ENCODE assay signal across 9 mouse cellular contexts in genomic region chr8:45973988-45974505, GRCm38 (mm10). TPM values are rescaled to one million over a fixed set of nuclear protein-coding genes. Genes with fewer than 3 reads are reported as not detected.
DNase-seq lines count a peak whose midpoint lies in the region; ATAC-seq lines count a peak whose summit lies in the region.
"Had no signal": no experiment of that assay in that cellular context is flagged by ENCODE, and none has a peak within 500 bp of the region (broad histone marks: within the 10 kb centered on the region; RNA-seq: fewer than 3 reads in every experiment).

No protein-coding gene starts in this region.

- no peak overlapping the region for H3K27ac ChIP-seq in heart, embryonic 13.5 days (replicated peaks)
- H3K27ac ChIP-seq in midbrain, embryonic 13.5 days, result no peak overlapping the region
- no peak overlapping the region for H3K27ac ChIP-seq in midbrain, embryonic 15.5 days
- H3K27ac ChIP-seq in limb, embryonic 10.5 days, result peak overlapping the region; percentile 86; the same call in 1 of the 2 replicates
- no peak overlapping the region for H3K27ac ChIP-seq in stomach, embryonic 16.5 days (ENCODE audit: low read length)

- WGBS in heart, embryonic 13.5 days, result 67% methylated on average over 8 of the region's 8 CpGs
- 74% methylated on average over 8 of the region's 8 CpGs for WGBS in midbrain, embryonic 13.5 days
- WGBS in midbrain, embryonic 15.5 days, result 76% methylated on average over 8 of the region's 8 CpGs
- 77% methylated on average over 8 of the region's 8 CpGs for WGBS in limb, embryonic 10.5 days
- WGBS in stomach, embryonic 16.5 days, result 75% methylated on average over 8 of the region's 8 CpGs

- no peak for DNase-seq in heart, postnatal 10 days
- no peak for DNase-seq in limb, embryonic 10.5 days (ENCODE audit: low spot score)
- DNase-seq in layer of hippocampus, adult 11-12 months (ENCODE audit: low spot score), result no peak
- DNase-seq in urinary bladder, postnatal 4 days (ENCODE audit: low spot score in 2 of 2), result no peak
- DNase-seq: heart, adult 18-20 months had no signal

- peaks cover 24% of the 10 kb centered on the region for H3K36me3 ChIP-seq in heart, embryonic 13.5 days
- peaks cover 7% of the 10 kb centered on the region; the same call in 1 of the 2 replicates for H3K36me3 ChIP-seq in midbrain, embryonic 13.5 days
- no peaks in the 10 kb centered on the region; the same call in 1 of the 2 replicates for H3K36me3 ChIP-seq in midbrain, embryonic 15.5 days (replicated peaks)
- peaks cover 12% of the 10 kb centered on the region for H3K36me3 ChIP-seq in limb, embryonic 10.5 days
- H3K36me3 ChIP-seq in stomach, embryonic 16.5 days (ENCODE audit: control insufficient read depth, insufficient read depth, low read length), result peaks cover 10% of the 10 kb centered on the region; the same call in 1 of the 2 replicates

- peaks cover 8% of the 10 kb centered on the region; the same call in 1 of the 2 replicates for H3K9me3 ChIP-seq in heart, embryonic 13.5 days
- H3K9me3 ChIP-seq in midbrain, embryonic 13.5 days, result peaks cover 6% of the 10 kb centered on the region; the same call in 1 of the 2 replicates
- H3K9me3 ChIP-seq in midbrain, embryonic 15.5 days, result no peaks in the 10 kb centered on the region
- H3K9me3 ChIP-seq in limb, embryonic 10.5 days (replicated peaks), result no peaks in the 10 kb centered on the region
- H3K9me3 ChIP-seq in stomach, embryonic 16.5 days (replicated peaks; ENCODE audit: control insufficient read depth, low read length), result peaks cover 4% of the 10 kb centered on the region; the same call in 1 of the 2 replicates

- H3K9ac ChIP-seq in heart, embryonic 13.5 days, result peak overlapping the region; percentile 85
- H3K9ac ChIP-seq in midbrain, embryonic 13.5 days (replicated peaks), result no peak overlapping the region
- H3K9ac ChIP-seq in midbrain, embryonic 15.5 days, result no peak overlapping the region
- H3K9ac ChIP-seq in stomach, embryonic 16.5 days (ENCODE audit: low read length), result no peak overlapping the region

- H3K4me3 ChIP-seq in heart, embryonic 13.5 days, result peak overlapping the region; percentile 77
- H3K4me3 ChIP-seq in midbrain, embryonic 13.5 days (replicated peaks), result no peak overlapping the region
- no peak overlapping the region for H3K4me3 ChIP-seq in midbrain, embryonic 15.5 days
- peak overlapping the region; percentile 72; the same call in 1 of the 2 replicates for H3K4me3 ChIP-seq in limb, embryonic 10.5 days
- peak overlapping the region; percentile 60; the same call in 1 of the 2 replicates for H3K4me3 ChIP-seq in stomach, embryonic 16.5 days (replicated peaks; ENCODE audit: low read length)

- H3K27me3 ChIP-seq in heart, embryonic 13.5 days (replicated peaks), result no peaks in the 10 kb centered on the region
- H3K27me3 ChIP-seq in midbrain, embryonic 13.5 days, result no peaks in the 10 kb centered on the region
- no peaks in the 10 kb centered on the region for H3K27me3 ChIP-seq in midbrain, embryonic 15.5 days (replicated peaks)
- no peaks in the 10 kb centered on the region for H3K27me3 ChIP-seq in limb, embryonic 10.5 days (ENCODE audit: low read depth, poor library complexity, severe bottlenecking)
- H3K27me3 ChIP-seq in stomach, embryonic 16.5 days (ENCODE audit: control insufficient read depth, insufficient read depth, low read length), result no peaks in the 10 kb centered on the region

- H3K4me2 ChIP-seq in heart, embryonic 13.5 days, result peak overlapping the region; percentile 83
- peak overlapping the region; percentile 72 for H3K4me2 ChIP-seq in midbrain, embryonic 13.5 days (replicated peaks)
- H3K4me2 ChIP-seq in midbrain, embryonic 15.5 days, result no peak overlapping the region
- peak overlapping the region; percentile 69 for H3K4me2 ChIP-seq in stomach, embryonic 16.5 days (ENCODE audit: low read depth, low read length)

- H3K4me1 ChIP-seq in heart, embryonic 13.5 days, result peaks cover 15% of the 10 kb centered on the region
- H3K4me1 ChIP-seq in midbrain, embryonic 13.5 days (replicated peaks), result peaks cover 16% of the 10 kb centered on the region
- H3K4me1 ChIP-seq in midbrain, embryonic 15.5 days, result peaks cover 14% of the 10 kb centered on the region
- peaks cover 20% of the 10 kb centered on the region for H3K4me1 ChIP-seq in limb, embryonic 10.5 days
- H3K4me1 ChIP-seq in stomach, embryonic 16.5 days (ENCODE audit: control insufficient read depth, insufficient read depth, low read length), result peaks cover 10% of the 10 kb centered on the region; the same call in 1 of the 2 replicates

- no peak for ATAC-seq in heart, embryonic 13.5 days (ENCODE audit: extremely low read depth, insufficient number of reproducible peaks, low FRiP score, low TSS enrichment)
- no peak for ATAC-seq in midbrain, embryonic 13.5 days
- no peak for ATAC-seq in midbrain, embryonic 15.5 days (replicated peaks)
- no peak for ATAC-seq in stomach, embryonic 16.5 days (ENCODE audit: insufficient read depth, low FRiP score)

- intact Hi-C loops in heart, postnatal 10 days (cut with DNase I), result no loop called here

RNA-seq across cellular contexts. Expression of gene 1700029J07Rik, which starts 1.0 kb away (rescaled TPM):
- polyA plus RNA-seq in heart, embryonic 13.5 days (2015; fragmentation: Nextera tagmentation; extraction: Ambion mirVana), result 2.0 and 2.2 TPM in 2 replicates
- total RNA-seq in heart, postnatal 10 days (2021), result under 1 TPM; 0.53 to 0.97 TPM
- 4.0 and 4.8 TPM in 2 replicates for polyA plus RNA-seq in midbrain, embryonic 13.5 days (2015; fragmentation: Nextera tagmentation; extraction: Ambion mirVana)
- 5.5 and 6.5 TPM in 2 replicates for polyA plus RNA-seq in midbrain, embryonic 15.5 days (2015; fragmentation: Nextera tagmentation; extraction: Ambion mirVana)
- polyA plus RNA-seq in limb, embryonic 10.5 days (2016; fragmentation: Nextera tagmentation; extraction: Ambion mirVana), result 3.2 TPM in 2 replicates
- polyA plus RNA-seq in stomach, embryonic 16.5 days (2015; fragmentation: Nextera tagmentation; extraction: Ambion mirVana), result 4.1 and 4.2 TPM in 2 replicates

RNA-seq across cellular contexts. Expression of gene Ufsp2, which starts 1.3 kb away (rescaled TPM):
- 57.7 and 60.4 TPM in 2 replicates for polyA plus RNA-seq in heart, embryonic 13.5 days (2015; fragmentation: Nextera tagmentation; extraction: Ambion mirVana)
- total RNA-seq in heart, postnatal 10 days (2021), result 10 to 100 TPM; 29.9 to 40.9 TPM
- polyA plus RNA-seq in midbrain, embryonic 13.5 days (2015; fragmentation: Nextera tagmentation; extraction: Ambion mirVana), result 60.3 and 62.6 TPM in 2 replicates
- 56.0 and 64.0 TPM in 2 replicates for polyA plus RNA-seq in midbrain, embryonic 15.5 days (2015; fragmentation: Nextera tagmentation; extraction: Ambion mirVana)
- 50.4 and 58.8 TPM in 2 replicates for polyA plus RNA-seq in limb, embryonic 10.5 days (2016; fragmentation: Nextera tagmentation; extraction: Ambion mirVana)
- polyA plus RNA-seq in stomach, embryonic 16.5 days (2015; fragmentation: Nextera tagmentation; extraction: Ambion mirVana), result 91.4 and 93.6 TPM in 2 replicates

RNA-seq across cellular contexts. Expression of gene Lrp2bp, which starts 25.1 kb away (rescaled TPM):
- 0.69 and 1.2 TPM in 2 replicates for polyA plus RNA-seq in heart, embryonic 13.5 days (2015; fragmentation: Nextera tagmentation; extraction: Ambion mirVana)
- 1 to 10 TPM in 1 of 2 experiments, under 1 TPM in 1; 0.86 to 1.2 TPM for total RNA-seq in heart, postnatal 10 days (2021)
- polyA plus RNA-seq in midbrain, embryonic 13.5 days (2015; fragmentation: Nextera tagmentation; extraction: Ambion mirVana), result 0.55 and 0.62 TPM in 2 replicates
- polyA plus RNA-seq in midbrain, embryonic 15.5 days (2015; fragmentation: Nextera tagmentation; extraction: Ambion mirVana), result 0.52 and 0.66 TPM in 2 replicates
- 0.23 and 0.25 TPM in 2 replicates for polyA plus RNA-seq in limb, embryonic 10.5 days (2016; fragmentation: Nextera tagmentation; extraction: Ambion mirVana)
- polyA plus RNA-seq in stomach, embryonic 16.5 days (2015; fragmentation: Nextera tagmentation; extraction: Ambion mirVana), result 0.37 and 0.71 TPM in 2 replicates

RNA-seq across cellular contexts. Expression of gene Ankrd37, which starts 31.5 kb away (rescaled TPM):
- polyA plus RNA-seq in heart, embryonic 13.5 days (2015; fragmentation: Nextera tagmentation; extraction: Ambion mirVana), result 9.8 and 18.6 TPM in 2 replicates
- total RNA-seq in heart, postnatal 10 days (2021), result 1 to 10 TPM; 8.8 to 9.8 TPM
- 32.3 and 32.6 TPM in 2 replicates for polyA plus RNA-seq in midbrain, embryonic 13.5 days (2015; fragmentation: Nextera tagmentation; extraction: Ambion mirVana)
- 39.7 and 45.3 TPM in 2 replicates for polyA plus RNA-seq in midbrain, embryonic 15.5 days (2015; fragmentation: Nextera tagmentation; extraction: Ambion mirVana)
- 15.0 and 16.6 TPM in 2 replicates for polyA plus RNA-seq in limb, embryonic 10.5 days (2016; fragmentation: Nextera tagmentation; extraction: Ambion mirVana)
- polyA plus RNA-seq in stomach, embryonic 16.5 days (2015; fragmentation: Nextera tagmentation; extraction: Ambion mirVana), result 27.1 and 41.3 TPM in 2 replicates

RNA-seq across cellular contexts. Expression of gene Ccdc110, which starts 39.6 kb away (rescaled TPM):
- not detected in 2 replicates for polyA plus RNA-seq in heart, embryonic 13.5 days (2015; fragmentation: Nextera tagmentation; extraction: Ambion mirVana)
- not detected for total RNA-seq in heart, postnatal 10 days (2021)
- polyA plus RNA-seq in midbrain, embryonic 13.5 days (2015; fragmentation: Nextera tagmentation; extraction: Ambion mirVana), result 0.20 and 0.31 TPM in 2 replicates
- 0.12 and 0.29 TPM in 2 replicates for polyA plus RNA-seq in midbrain, embryonic 15.5 days (2015; fragmentation: Nextera tagmentation; extraction: Ambion mirVana)
- not detected in 2 replicates for polyA plus RNA-seq in limb, embryonic 10.5 days (2016; fragmentation: Nextera tagmentation; extraction: Ambion mirVana)
- polyA plus RNA-seq in stomach, embryonic 16.5 days (2015; fragmentation: Nextera tagmentation; extraction: Ambion mirVana), result not detected in 2 replicates
- total RNA-seq: heart, adult 18-20 months had no signal

Comparison
In these comparisons a context has a peak if more than half of its experiments do, and no peak if none do; other contexts are left out.
1. H3K4me3 ChIP-seq: peak in heart, embryonic 13.5 days (single experiment), limb, embryonic 10.5 days (single experiment) and stomach, embryonic 16.5 days (single experiment); none in midbrain, embryonic 13.5 days (single experiment) and midbrain, embryonic 15.5 days (single experiment).